Mouse (Mus musculus): ENCODE measurements at regions not wholly inside any gene's neighbourhood (a gene's known extent, or its start where the extent isn't known, plus 50 kb on each side); places are given as distances from the start of the nearest gene placed in this dataset.

- no peak overlapping the region for H3K4me3 ChIP-seq (ENCODE audit: insufficient read depth, low read depth, low read length)
- H3K4me1 ChIP-seq (ENCODE audit: control insufficient read depth, insufficient read depth, insufficient read length, low read length): no peaks in the 10 kb centered on the region
- H3K27ac ChIP-seq (replicated peaks; ENCODE audit: low read depth, low read length): no peak overlapping the region
Measured at GRCm38 (mm10) chr15:6238133-6238532, 61.5 kb upstream of the Dab2 start.

DNA sequence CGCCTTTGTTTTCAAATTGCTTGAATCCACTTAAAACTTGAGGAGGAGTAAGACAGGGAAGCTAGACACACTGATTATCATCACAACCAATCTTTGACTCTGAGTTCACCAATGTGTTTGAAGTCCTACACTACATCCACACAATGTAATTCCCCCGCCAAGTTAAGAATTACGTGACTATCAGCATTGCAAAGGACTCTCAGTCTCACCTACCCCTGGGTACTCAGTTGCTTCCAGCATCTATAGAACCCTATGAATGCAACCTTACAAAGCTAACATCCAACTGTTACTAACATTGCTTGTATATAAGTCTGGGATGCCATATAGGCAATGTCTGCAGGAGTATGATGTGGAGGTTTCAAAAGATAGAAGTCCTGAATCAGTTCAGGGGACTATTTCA, 60.8 kb upstream of the Dab2 start:
- Histone ChIP-seq H3K4me3 (ENCODE audit: insufficient read depth, low read depth, low read length) (no peak overlapping the region), H3K27ac (replicated peaks; ENCODE audit: low read depth, low read length) (no peak overlapping the region), H3K4me1 (ENCODE audit: control insufficient read depth, insufficient read depth, insufficient read length, low read length) (no peaks in the 10 kb centered on the region)

- Histone ChIP-seq H3K27ac (replicated peaks; ENCODE audit: low read depth, low read length) (peak overlapping the region; percentile 44), H3K4me1 (ENCODE audit: control insufficient read depth, insufficient read depth, insufficient read length, low read length) (no peaks in the 10 kb centered on the region), H3K4me3 (ENCODE audit: insufficient read depth, low read depth, low read length) (no peak overlapping the region)
Measured at GRCm38 (mm10) chr15:6242132-6242531, 57.5 kb upstream of the Dab2 start.

- no peak overlapping the region for H3K27ac ChIP-seq (replicated peaks; ENCODE audit: low read depth, low read length)
- no peaks in the 10 kb centered on the region for H3K4me1 ChIP-seq (ENCODE audit: control insufficient read depth, insufficient read depth, insufficient read length, low read length)
- H3K4me3 ChIP-seq (ENCODE audit: insufficient read depth, low read depth, low read length): no peak overlapping the region
Measured at GRCm38 (mm10) chr15:6244401-6244800, 55.2 kb upstream of the Dab2 start.

DNA sequence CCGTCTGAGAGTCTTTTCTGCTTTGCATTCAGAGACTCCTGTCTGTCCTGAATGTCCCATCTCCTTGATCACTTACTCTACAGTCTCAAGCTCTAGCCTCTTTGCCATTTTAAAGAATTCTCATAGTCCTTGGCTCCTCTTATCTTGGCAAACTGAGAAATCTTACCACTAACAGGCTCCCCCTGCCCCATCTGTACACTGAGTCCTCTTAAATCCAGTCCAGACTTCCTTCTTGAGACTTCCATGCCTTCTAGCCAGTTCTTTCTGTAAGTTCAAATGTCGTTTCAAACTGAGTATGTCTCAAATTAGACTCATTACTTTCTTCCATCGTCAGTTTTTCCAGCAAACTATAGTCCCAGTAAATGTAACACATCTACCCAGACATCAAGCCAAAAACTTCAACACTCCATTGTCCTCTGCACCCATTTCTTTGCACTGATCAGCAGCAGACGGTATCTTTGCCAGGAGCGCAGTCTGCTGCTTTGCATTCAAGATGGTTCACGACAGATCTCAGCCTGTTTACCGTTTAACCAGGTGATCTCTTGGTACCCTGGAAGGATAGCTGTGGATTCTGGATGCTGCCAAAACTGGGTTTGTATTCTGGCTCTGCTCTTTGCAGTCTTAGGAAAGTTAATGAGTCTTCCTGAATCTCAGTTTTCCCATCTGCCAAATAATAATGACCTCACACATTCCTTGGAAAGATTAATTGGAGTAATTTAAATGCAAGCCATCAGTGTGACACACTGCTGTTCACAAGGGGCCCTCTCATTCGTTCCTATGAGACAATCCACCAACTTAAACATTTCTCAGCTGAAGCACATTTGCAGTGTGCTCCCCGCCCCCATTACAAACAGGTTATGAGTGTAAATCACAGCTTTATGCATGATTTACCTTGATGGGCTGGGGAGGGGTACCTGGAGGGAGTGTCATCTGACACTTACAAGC, 53.4 kb upstream of the Dab2 start:
- H3K4me3 ChIP-seq (ENCODE audit: insufficient read depth, low read depth, low read length): no peak overlapping the region
- no peaks in the 10 kb centered on the region for H3K4me1 ChIP-seq (ENCODE audit: control insufficient read depth, insufficient read depth, insufficient read length, low read length)
- no peak overlapping the region for H3K27ac ChIP-seq (replicated peaks; ENCODE audit: low read depth, low read length)

DNA sequence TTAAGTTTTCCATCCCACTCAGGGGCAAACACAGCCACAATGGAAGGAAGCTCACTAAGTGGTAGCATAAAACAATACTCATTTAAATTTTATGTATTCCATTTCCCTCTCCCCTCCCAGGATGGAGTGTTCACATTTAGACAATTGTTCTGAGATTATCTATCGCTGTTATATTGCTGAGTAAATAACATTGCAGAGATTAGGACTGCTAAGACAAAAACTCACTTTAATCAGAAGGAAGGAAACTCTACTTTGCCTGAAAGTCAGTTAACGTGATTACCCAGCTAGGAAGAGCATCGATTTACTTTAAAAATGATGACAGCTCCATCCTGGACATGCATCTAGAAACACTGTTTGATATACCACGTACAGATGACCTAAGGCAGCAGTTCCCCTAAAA, 51.1 kb upstream of the Dab2 start:
- Histone ChIP-seq H3K4me1 (ENCODE audit: control insufficient read depth, insufficient read depth, insufficient read length, low read length) (no peaks in the 10 kb centered on the region), H3K27ac (replicated peaks; ENCODE audit: low read depth, low read length) (no peak overlapping the region), H3K4me3 (ENCODE audit: insufficient read depth, low read depth, low read length) (no peak overlapping the region)

Measured in brown adipose tissue, adult 24 weeks (tissue).